Mouse (Mus musculus) ES-Bruce4 (cell line): ENCODE data around the gene Slc8a2.

Experiments used
- CTCF ChIP-seq: IDR thresholded peaks from one replicate; pipeline ENCODE4 v1.8.1; 2011; ENCODE audit warnings: low read depth, low read length
- EP300 ChIP-seq: IDR thresholded peaks from 2 replicates; pipeline ENCODE4 v1.6.1; 2011; ENCODE audit warnings: low read depth, low read length; ENCODE audit not compliant: insufficient read depth

GRCm38 (mm10) chr7:16160702-16161101 is 31.1 kb downstream of the Slc8a2 start:
- TF ChIP-seq EP300 (no peak), CTCF (no peak)
